Mouse (Mus musculus) lung, embryonic 14.5 days (tissue): ENCODE data around the gene Clec2l. TPM values are rescaled to one million over a fixed set of nuclear protein-coding genes. Genes with fewer than 3 reads are reported as not detected.
A peak's percentile ranks its signal among the peaks of the same experiment; 100 is the strongest.

Experiments
- ATAC-seq: fragments of 200-750 bp; cut with Nextera tagmentation; 2 replicates; pipeline ENCODE4 v1.8.0; 2017; ENCODE audit warnings: mild to moderate bottlenecking, moderate TSS enrichment, moderate library complexity; ENCODE audit not compliant: insufficient read depth
- DNase-seq: peaks from one replicate; pipeline ENCODE4 v3.0.0-alpha.2; 2015
- H3K27ac ChIP-seq: fragments of 300-500 bp; sonication (generic); 2 replicates; pipeline ENCODE4 v1.5.1; 2014; ENCODE audit warnings: low read depth, mild to moderate bottlenecking, moderate library complexity
- H3K27me3 ChIP-seq: fragments of 300-500 bp; sonication (generic); 2 replicates; pipeline ENCODE4 v1.6.1; 2014; ENCODE audit warnings: low read length, control low read depth; ENCODE audit not compliant: insufficient read depth
- H3K36me3 ChIP-seq: fragments of 300-500 bp; sonication (generic); 2 replicates; pipeline ENCODE4 v1.6.1; 2014; ENCODE audit warnings: control low read depth; ENCODE audit not compliant: insufficient read depth
- H3K4me1 ChIP-seq: fragments of 300-500 bp; sonication (generic); 2 replicates; pipeline ENCODE4 v1.6.1; 2014; ENCODE audit warnings: antibody characterized with exemption, control low read depth; ENCODE audit not compliant: insufficient read depth
- H3K4me2 ChIP-seq: fragments of 300-500 bp; sonication (generic); 2 replicates; pipeline ENCODE4 v1.6.1; 2014; ENCODE audit warnings: mild to moderate bottlenecking
- H3K4me3 ChIP-seq: fragments of 300-500 bp; sonication (generic); 2 replicates; pipeline ENCODE4 v1.5.1; 2014; ENCODE audit warnings: low read depth, low read length
- H3K9ac ChIP-seq: fragments of 300-500 bp; sonication (generic); 2 replicates; pipeline ENCODE4 v1.6.1; 2014
- H3K9me3 ChIP-seq: fragments of 300-500 bp; sonication (generic); 2 replicates; pipeline ENCODE4 v1.6.1; 2016; ENCODE audit warnings: low read depth, low read length, control low read depth
- CTCF ChIP-seq: IDR thresholded peaks from 2 replicates; pipeline ENCODE4 v1.5.1; 2016; ENCODE audit warnings: antibody characterized with exemption, low read depth
- WGBS: fragments of 180-500 bp; shearing (Covaris S2); extraction: QIAGEN DNeasy Blood & Tissue Kit; methylation state at CpG from one replicate; pipeline ENCODE4 v1.1.7; 2014; 5-methylcytosine and 5-hydroxymethylcytosine counted together
- polyA plus RNA-seq: library from polyadenylated mRNA; unstranded; fragments of >200 nt; fragmentation: Nextera tagmentation; extraction: Ambion mirVana; gene quantifications from 2 replicates; pipeline ENCODE4 v1.2.1, GENCODE M21; 2014

Gene Clec2l
- polyA plus RNA-seq, 1 experiment from 2014 or later = 3.1 TPM

GRCm38 (mm10) chr6:38671270-38671669, 8.4 kb downstream of the Clec2l start:
- ATAC-seq (no peak), DNase-seq (no peak)
- Histone ChIP-seq H3K4me1 (no peaks in the 10 kb centered on the region), H3K36me3 (no peaks in the 10 kb centered on the region), H3K9me3 (no peaks in the 10 kb centered on the region), H3K4me2 (no peak overlapping the region), H3K9ac (no peak overlapping the region), H3K27me3 (no peaks in the 10 kb centered on the region), H3K27ac (no peak overlapping the region), H3K4me3 (no peak overlapping the region)
- 82% methylated on average over 7 of the region's 7 CpGs for WGBS
- no peak for TF ChIP-seq CTCF

DNA sequence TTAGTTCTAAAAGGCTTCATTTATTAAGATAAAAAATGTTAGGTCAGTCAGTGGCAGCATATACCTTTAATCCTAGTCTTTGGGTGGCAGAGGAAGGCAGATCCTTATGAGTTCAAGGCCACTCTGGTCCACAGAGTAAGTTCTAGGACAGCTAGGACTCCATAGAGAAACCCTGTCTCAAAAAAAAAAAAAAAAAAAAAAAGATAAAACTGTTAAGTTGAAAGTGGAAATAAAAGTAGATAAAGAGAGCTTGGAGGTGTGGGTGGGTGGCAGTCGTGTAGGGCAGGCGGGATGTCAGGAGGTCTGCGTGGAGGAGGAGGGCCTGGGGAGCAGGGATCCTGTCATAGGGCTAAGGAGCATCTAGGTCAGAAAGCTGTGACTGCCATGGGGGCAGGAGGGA, 9.1 kb downstream of the Clec2l start:
- H3K4me2 ChIP-seq = no peak overlapping the region
- DNase-seq = no peak
- H3K27ac ChIP-seq = no peak overlapping the region
- no peak overlapping the region for H3K4me3 ChIP-seq
- WGBS = 72% methylated on average over 3 of the region's 3 CpGs
- TF ChIP-seq CTCF = no peak
- no peak for ATAC-seq
- no peaks in the 10 kb centered on the region for H3K9me3 ChIP-seq
- H3K27me3 ChIP-seq = no peaks in the 10 kb centered on the region
- H3K36me3 ChIP-seq = no peaks in the 10 kb centered on the region
- H3K4me1 ChIP-seq = no peaks in the 10 kb centered on the region
- H3K9ac ChIP-seq = no peak overlapping the region

GRCm38 (mm10) chr6:38676217-38676616, 13.3 kb downstream of the Clec2l start:
- H3K36me3 ChIP-seq = no peaks in the 10 kb centered on the region
- H3K9me3 ChIP-seq = no peaks in the 10 kb centered on the region
- no peaks in the 10 kb centered on the region for H3K27me3 ChIP-seq
- ATAC-seq (no peak), DNase-seq (no peak)
- 70% methylated on average over 6 of the region's 6 CpGs for WGBS
- no peak overlapping the region for H3K4me2 ChIP-seq
- H3K9ac ChIP-seq = no peak overlapping the region
- H3K27ac ChIP-seq = no peak overlapping the region
- no peak overlapping the region for H3K4me3 ChIP-seq
- TF ChIP-seq CTCF = no peak
- H3K4me1 ChIP-seq = no peaks in the 10 kb centered on the region

DNA sequence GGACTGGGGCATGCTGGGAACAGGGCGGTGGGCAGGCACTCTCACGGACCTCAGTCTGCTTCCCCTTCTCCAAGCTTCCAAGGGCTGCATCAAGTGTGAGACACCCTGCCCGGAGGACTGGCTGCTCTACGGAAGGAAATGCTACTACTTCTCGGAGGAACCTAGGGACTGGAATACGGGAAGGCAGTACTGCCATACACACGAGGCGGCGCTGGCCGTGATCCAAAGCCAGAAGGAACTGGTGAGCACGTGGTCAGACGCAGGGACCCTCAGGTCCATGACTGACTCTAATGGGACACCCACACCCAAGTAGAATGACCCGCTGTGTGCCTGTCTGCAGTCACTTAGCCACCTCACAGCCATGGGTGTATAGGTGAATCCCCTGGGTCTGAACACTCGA, 13.9 kb downstream of the Clec2l start:
- H3K36me3 ChIP-seq = no peaks in the 10 kb centered on the region
- no peak overlapping the region for H3K9ac ChIP-seq
- H3K9me3 ChIP-seq = no peaks in the 10 kb centered on the region
- H3K4me2 ChIP-seq = no peak overlapping the region
- WGBS = 68% methylated on average over 14 of the region's 14 CpGs
- H3K4me3 ChIP-seq = no peak overlapping the region
- H3K4me1 ChIP-seq = no peaks in the 10 kb centered on the region
- no peak overlapping the region for H3K27ac ChIP-seq
- ATAC-seq (no peak; the same call in 1 of the 2 replicates), DNase-seq (no peak)
- H3K27me3 ChIP-seq = no peaks in the 10 kb centered on the region
- no peak for TF ChIP-seq CTCF

DNA sequence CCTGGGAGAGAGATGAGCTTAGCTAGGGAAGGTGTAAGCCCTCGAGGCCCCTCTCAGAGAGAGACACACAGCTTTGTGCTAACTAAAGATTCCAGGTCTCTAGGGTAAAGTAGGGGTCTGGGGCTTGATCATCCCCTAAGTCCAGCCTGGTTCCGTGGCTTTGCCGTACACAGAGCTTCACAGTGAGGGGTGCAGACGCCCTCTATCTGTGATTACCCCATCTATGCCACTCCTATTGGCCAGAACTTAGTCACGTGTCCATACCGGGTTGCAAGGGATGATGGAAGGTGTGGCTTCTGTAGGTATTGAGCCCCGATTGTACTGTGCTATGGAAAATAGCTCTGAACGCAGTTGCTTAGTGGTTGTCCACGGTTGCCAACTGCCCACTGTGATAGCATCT, 14.8 kb downstream of the Clec2l start:
- no peak for TF ChIP-seq CTCF
- H3K9me3 ChIP-seq = no peaks in the 10 kb centered on the region
- no peaks in the 10 kb centered on the region for H3K4me1 ChIP-seq
- no peak overlapping the region for H3K4me2 ChIP-seq
- H3K36me3 ChIP-seq = no peaks in the 10 kb centered on the region
- H3K27me3 ChIP-seq = no peaks in the 10 kb centered on the region
- DNase-seq (no peak), ATAC-seq (no peak)
- H3K4me3 ChIP-seq = no peak overlapping the region
- no peak overlapping the region for H3K27ac ChIP-seq
- H3K9ac ChIP-seq = no peak overlapping the region
- WGBS = 71% methylated on average over 9 of the region's 9 CpGs

- Histone ChIP-seq H3K27ac (no peak overlapping the region), H3K36me3 (no peaks in the 10 kb centered on the region; the same call in 1 of the 2 replicates), H3K9ac (no peak overlapping the region), H3K27me3 (no peaks in the 10 kb centered on the region), H3K4me1 (no peaks in the 10 kb centered on the region), H3K4me3 (no peak overlapping the region), H3K9me3 (no peaks in the 10 kb centered on the region), H3K4me2 (no peak overlapping the region)
- WGBS = 49% methylated on average over 2 of the region's 2 CpGs
- no peak for TF ChIP-seq CTCF
- no peak for DNase-seq
- no peak for ATAC-seq
Observed at GRCm38 (mm10) chr6:38682532-38682931, 19.7 kb downstream of the Clec2l start.

GRCm38 (mm10) chr6:38687216-38687615, 24.3 kb downstream of the Clec2l start:
- H3K36me3 ChIP-seq = no peaks in the 10 kb centered on the region; the same call in 1 of the 2 replicates
- H3K4me3 ChIP-seq = no peak overlapping the region
- H3K27ac ChIP-seq = no peak overlapping the region
- peak; percentile 66 for TF ChIP-seq CTCF
- ATAC-seq (no peak), DNase-seq (peak; percentile 64)
- no peaks in the 10 kb centered on the region for H3K4me1 ChIP-seq
- H3K9me3 ChIP-seq = no peaks in the 10 kb centered on the region
- 64% methylated on average over 11 of the region's 11 CpGs for WGBS
- H3K27me3 ChIP-seq = no peaks in the 10 kb centered on the region
- H3K4me2 ChIP-seq = no peak overlapping the region
- no peak overlapping the region for H3K9ac ChIP-seq

DNA sequence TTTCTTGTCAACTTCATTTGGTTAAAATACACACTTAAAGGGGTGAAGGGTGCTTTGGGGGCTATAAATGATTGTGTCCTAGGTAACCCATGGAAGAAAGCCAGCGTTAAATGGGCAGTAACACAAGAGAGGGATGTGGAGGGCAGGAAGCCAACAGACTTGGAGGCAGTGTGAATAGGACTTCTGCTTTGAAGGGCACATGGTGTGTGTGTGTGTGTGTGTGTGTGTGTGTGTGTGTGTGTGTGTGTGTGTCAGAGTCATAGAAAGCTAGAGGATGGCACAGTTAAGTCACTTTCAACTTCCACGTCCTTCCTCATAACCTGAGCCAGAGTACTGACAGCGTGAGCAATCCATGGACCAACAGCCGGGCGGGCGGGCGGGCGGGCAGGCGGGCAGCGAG, 26.0 kb downstream of the Clec2l start:
- Histone ChIP-seq H3K4me2 (no peak overlapping the region), H3K9ac (no peak overlapping the region), H3K9me3 (no peaks in the 10 kb centered on the region), H3K27ac (no peak overlapping the region), H3K27me3 (no peaks in the 10 kb centered on the region), H3K4me1 (no peaks in the 10 kb centered on the region), H3K36me3 (peaks cover 4% of the 10 kb centered on the region; the same call in 1 of the 2 replicates), H3K4me3 (no peak overlapping the region)
- WGBS = 93% methylated on average over 10 of the region's 10 CpGs
- TF ChIP-seq CTCF = no peak
- DNase-seq (no peak), ATAC-seq (no peak)
